Mouse (Mus musculus) induced T-regulatory cell, adult 2 months (primary cell): ENCODE results near the gene Snx29.

ENCODE experiments used
- DNase-seq: peaks from one replicate; pipeline ENCODE4 v3.0.0-alpha.2; 2012; ENCODE audit warnings: low read depth

Gene Snx29

DNA sequence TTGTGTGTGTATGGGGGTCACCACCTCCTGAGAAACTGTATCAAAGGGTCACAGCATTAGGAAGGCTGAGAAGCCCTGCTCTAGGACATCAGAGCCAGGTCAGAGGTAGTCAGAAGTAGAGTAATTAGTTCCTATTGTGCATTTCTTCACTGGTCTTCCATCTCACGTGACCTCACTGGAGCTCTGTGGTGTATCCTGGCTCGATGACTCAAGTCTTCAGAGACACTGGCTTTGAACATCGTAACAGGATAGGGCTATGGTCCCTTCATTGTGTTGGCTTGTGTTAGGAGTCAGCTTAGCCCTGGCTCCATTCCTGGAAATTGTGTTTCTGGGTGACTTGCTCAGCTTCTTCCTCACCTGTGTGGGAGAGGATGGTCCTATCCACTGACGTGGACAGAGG, 126.6 kb downstream of the Snx29 start:
- DNase-seq: no peak

DNA sequence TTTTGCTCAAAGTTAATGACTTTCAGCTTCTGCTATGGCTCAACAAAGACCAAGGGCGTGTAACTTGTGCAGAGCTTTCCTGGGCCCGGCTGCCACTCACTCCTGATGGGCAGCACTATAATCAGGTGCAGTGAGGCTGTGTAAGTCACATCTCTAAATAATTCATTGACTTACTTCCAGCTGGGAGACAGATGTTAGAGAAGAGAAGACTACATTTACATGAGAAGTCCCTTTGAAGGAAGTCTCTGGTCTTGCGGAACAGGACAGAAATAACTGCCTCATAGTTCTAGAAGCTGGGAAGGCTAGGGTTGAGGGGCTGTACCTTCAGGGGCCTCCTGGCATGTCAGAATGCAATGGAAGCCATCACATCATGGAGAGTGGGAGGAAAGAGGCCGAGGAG, 127.9 kb downstream of the Snx29 start:
- no peak for DNase-seq

DNA sequence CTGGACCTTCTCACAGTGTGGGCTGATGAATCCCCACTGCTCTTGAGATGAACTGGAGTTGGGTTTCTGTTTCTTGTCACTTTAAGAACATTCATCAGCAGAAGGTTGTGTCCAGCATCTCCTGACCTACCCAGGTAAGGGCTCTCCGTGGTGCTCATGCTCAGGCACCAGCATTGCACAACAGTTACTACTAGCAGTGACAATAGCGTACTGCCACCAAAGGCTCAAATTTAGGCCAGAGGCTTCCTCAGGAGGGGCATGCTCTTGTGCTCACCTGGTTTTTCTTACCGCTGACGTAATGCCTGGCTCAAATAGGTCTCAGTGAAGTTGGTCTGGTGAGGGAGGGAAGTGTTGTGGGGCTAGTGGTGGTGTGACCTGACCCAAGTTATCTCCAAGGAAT, 132.2 kb downstream of the Snx29 start:
- no peak for DNase-seq

DNA sequence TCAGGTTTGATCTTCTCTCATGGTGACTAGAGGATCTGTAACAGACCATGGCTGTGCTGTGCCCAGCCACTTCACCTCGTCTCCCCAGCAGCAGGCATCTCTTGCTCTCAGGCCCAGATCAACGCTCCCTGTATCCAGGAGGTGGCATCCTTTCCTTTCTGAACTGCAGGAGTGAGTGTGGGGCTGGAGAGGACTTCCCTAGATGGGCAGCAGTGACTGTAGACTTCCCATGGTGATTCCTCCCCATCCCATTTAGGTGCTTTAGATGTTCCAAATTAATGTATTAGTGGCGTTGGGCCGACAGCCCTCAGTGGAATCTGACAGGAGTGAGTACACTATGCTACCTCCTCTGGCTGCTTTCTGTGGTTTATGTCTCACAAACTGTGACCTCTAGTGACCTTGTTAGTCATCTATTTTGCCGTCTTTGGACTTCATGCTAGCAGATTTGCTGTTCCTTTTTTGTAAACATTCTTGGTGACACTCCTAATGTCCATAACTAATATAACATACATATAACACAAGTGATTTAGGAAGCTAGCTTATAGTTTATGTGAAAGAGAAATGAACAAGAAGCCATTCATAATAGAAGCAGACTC, 132.9 kb downstream of the Snx29 start:
- peak; percentile 70 for DNase-seq

DNA sequence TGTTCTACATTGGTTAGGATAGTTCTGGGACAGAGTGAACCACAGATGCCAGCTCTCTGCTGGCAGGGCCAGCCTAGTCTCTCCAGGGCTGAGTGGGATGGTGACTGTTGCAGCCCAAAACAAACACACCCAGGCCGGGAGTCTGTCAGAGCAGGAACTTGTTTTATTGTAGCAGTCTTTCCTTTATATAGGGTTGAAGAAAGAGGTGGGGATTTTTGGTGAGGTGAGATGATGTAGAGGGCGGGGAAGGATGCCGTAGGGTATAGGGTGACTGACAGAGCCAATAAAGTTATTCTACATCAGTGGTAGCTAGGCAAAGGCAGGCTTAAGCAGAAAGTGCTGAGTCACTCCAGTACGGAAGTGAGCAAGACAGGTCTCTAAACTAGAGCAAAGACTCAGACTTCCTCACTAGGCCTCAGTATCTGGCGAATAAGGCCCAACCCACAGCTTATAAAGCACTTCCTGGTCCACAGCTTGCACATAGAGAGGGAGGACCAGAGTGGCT, 133.5 kb downstream of the Snx29 start:
- DNase-seq: peak; percentile 88

DNA sequence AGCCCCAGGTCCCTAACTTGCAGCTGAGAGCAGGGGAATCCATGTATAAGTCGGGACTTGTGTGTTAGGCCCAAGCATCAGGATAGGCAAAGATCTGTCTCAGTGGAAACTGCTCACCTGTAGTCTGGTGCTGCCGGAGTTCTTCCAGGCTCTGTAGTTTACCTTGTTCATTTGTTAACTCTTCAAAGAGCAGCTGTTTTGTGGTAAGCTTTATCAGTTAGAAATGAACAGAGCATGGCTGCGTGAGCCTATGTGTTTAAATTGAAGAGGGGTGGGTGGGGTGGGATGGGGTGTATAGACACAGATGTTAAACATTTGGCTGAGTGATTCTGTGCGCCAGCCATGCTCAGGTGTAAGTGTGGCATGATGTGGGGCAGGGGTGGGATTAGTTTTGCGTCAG, 134.4 kb downstream of the Snx29 start:
- DNase-seq: no peak

DNA sequence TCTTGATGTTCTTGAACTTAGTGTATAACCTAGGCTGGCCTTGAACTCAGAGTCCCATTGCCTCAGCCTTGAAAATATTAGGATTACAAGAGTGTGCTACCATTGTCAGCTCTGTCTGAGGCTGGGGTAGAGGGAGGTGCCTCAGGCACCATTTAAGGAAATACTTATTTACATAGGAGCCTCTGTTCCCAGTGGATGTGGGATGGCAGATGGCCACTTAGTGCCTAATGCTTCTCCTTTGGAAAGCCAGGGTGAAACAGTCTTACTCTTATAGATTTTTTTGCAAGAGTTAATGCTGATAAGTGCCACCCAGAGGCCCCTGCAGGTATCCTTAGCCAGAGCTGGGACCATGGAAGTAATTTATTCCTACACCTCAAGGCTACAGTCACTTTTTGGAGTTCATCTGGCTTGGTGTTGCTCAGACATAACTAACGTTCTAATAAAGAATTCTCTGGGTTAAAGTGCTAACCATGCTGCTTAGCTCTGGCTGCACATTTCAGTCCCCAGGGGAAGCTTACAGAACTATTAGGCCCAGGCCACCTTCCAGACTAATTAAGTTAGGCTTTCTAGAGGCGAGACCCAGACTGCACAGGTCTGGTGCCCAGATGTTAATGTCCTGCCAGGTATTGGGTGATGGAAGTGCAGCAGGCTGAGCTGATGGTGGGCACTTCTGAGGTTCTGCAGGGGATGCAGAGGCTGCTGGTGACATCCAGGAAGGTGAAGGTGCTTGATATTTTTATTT, 135.1 kb downstream of the Snx29 start:
- DNase-seq: no peak

DNA sequence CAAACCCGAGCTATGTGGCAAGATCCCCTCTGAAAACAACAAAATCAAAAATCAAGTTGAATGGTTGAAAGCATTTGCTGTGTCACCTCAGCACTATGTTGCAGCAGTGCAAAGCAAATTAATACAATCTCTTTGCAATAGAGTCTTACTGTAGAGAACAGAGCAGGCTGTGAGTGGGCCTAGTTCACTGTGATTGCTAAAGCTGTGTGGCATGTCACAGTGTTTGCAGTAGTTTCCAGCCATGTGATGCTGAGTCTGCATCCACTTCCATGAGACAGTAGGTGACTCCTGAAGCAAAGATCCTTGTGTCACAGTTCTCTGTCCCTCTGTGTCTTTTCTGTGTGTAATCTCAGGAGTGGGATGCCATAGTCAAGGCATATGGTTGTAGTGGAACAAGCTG, 137.5 kb downstream of the Snx29 start:
- no peak for DNase-seq

DNA sequence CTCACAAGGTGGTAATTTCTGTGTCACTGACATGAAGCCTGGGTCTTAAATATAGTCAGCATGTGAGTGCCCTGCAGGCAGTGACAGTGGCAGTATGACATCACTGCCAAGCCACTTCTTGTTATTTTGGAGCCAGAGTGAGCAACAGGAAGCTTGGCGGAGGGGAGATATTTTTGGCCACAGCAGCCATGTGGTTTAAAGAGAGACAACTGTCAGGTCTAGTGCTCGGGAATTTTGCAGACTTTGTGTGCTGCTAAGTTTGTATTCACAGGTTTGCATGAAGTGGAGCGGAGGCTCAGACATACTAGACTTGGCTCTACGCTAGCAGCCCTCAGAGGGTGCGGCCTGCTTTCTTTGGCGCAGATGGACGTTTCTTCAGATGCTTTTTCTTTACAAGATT, 138.9 kb downstream of the Snx29 start:
- peak; percentile 77 for DNase-seq

DNA sequence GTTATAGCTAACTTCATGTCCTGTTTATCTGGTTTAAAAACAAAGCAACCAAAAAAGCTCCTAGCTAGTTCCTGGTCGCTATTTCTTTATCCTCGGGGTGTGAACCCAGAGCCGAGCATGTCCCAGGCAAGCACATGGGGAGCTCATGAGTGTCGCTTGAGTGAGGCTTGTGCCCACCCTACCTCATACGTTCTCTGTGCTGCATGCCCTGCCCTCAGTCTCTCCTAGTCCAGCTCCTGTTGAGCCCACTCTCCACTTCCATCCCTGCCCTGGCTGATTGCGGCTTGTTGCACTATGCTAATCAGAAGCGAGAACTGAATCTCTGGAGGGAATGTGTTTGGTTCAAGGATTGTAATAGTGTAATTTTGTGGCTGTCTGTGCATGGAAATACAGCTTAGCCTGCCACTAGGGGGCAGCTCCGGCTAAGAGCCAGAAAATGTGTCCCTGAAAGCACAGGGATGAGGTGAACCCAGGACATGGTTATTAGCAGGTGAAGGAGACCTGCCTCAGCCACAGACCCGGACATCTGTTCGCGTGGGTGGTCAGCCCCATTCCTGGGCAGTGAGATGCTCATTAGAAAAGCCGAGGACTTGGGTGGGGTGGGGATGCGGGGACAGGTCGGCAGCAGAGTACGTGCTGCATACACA, 145.9 kb downstream of the Snx29 start:
- DNase-seq: peak; percentile 73

DNA sequence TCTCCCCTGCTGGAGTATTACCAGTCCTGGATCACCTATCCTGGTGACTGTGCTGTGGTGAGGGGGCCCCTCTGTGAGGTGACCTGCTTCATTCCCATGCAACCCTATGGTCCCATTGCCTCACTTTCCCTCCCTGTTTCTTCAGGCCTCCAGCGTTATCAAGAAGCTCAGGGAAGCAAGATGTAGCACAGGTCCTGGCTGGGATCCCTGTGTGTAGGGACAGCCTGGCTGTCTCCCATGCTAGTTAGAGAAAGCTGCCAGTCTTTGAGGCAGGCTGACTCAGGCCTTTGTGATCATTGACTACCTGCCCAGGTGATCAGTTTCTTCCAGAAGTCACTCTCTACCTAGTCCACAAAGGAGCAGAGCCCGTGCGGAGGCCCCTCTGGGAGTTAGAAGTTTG, 146.8 kb downstream of the Snx29 start:
- DNase-seq: no peak

DNA sequence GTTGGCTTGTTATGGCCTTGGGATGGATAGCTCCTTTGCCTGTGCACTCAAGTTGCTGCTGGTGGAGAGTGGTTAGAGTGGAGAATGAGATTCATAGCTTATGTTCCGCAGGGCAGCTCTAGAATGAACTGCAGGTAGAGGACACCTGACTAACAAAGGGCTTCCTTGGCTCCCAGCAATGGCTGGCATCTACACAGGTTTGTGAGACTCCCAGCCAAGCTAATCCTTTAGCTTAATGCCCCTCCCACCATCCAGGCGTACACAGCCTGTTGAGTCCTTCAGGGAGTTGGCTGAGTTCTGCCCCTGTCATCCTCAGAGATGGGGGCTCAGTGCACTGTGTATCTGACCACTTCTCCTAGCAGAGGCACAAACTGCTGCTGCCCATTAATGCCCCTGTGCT, 148.5 kb downstream of the Snx29 start:
- no peak for DNase-seq

DNA sequence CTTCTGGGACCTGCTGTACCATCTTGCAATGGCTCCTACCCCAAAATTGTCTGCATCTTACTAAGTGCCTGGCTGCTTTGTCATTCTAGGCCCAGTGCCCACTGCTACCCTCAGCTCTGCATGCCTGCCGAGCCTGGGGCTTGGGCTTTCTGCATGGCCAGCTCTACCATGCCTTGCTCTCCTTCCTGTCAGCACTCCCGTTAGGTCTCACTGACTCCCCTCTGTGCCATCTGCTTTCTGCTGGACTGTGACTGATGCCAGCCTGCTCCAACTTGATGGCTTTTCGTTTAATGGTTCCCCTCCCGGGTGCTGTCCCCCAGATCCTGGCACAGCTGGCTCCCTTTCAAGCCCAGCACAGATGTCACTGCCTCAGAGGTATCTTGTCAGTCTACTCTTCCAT, 150.1 kb downstream of the Snx29 start:
- no peak for DNase-seq

DNA sequence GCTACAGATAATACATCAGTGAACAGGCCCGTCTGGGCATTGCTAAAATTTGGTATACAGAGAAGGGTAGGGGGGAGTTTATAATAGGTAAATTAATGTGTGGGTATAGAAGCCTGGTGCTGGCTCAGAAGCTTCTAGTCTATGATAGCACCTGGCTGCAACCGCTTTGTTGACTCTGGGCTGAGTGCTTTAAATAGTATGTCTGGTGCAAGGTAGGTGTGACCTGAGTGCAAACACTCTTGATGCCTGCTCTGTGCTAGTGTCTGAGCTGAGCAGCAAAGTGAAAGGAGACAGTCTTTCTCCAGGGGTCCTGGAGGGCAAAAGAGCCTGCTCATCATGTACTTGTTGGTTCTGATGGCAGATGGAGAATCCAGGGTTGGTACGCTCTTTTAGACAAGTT, 150.8 kb downstream of the Snx29 start:
- no peak for DNase-seq

DNA sequence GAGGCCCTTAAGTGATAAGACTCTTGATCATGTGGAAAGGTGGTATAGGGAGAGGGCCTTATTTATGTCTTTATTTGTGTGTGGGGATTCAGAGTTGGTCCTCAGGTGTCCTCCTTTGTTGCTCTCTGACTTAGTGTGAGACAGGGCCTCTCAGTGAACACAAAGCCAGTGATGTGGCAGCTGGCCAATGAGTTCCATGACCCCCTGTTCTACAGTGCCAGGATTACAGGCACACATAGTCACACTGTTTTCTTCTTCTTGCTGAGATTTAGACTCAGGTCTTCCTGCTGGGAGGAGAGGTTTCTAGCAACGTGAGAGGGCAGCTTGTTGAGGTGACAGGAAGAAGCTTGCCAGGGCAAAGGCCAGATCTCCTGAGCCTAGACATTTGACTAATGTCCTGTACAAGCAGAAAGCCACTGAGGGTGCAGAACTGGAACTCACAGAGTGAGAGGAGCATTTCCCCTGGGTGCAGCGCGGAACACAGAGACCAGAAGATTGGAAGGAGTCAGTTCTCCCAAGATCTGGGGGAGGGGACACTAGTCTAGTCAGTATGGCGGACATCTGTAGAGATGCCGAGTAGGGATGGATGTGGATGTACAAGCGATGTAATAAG, 151.3 kb downstream of the Snx29 start:
- no peak for DNase-seq

DNA sequence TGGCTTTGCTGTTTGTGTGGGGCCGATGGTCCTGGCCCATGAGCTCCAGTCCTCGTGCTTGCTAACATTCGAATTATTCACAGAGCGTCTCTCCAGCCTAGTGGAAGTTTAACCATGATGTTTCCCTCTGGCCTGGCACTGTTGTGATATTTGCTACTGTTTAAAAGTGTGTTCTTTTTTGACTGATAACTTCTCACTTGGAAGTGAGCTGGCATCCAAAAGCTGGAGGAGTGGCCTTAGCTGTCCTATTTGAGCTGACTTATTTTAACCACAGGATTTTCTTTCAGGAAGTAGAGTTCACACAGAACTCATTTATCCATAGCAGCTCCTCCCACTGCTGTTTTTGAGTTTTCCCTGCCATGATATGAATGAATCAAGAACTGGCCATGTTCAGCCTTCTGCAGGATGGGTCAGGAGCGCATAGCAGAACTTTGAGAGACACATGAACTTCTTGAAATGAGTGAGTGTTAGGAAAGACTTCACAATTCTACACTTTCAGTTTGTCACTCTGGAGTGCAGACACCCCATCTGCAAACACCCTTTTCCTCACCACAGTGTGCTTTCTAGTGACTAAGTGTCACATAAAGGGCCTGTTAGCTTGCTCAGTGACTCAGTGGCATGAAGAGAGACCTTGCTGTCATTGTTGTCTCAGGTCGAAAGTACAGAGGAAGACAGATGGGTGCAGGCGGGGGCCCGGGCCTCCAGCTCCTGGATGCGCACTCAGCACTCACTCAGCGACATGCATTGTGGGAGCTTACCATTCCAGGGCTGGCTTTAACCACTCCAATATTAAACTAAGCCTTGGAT, 152.6 kb downstream of the Snx29 start:
- DNase-seq: peak; percentile 33

DNA sequence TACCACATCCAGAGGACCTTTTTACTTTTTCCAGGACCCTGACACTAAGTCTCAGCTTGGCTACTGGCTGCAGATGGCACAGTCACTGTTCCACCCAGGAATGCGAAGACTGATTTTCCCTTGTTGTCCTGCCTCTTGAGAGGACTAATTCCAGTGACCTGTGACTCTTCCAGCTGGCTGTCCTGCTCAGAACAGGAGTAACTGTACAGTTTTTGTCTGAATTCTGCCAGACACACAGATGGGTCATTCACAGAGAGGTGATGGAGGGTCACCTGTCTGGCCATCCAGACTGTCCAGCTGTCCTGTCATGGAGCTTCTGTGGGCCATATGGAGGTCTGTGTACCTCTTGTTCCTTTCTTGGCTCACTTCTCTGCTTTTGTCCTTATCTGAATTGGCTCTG, 153.6 kb downstream of the Snx29 start:
- no peak for DNase-seq

DNA sequence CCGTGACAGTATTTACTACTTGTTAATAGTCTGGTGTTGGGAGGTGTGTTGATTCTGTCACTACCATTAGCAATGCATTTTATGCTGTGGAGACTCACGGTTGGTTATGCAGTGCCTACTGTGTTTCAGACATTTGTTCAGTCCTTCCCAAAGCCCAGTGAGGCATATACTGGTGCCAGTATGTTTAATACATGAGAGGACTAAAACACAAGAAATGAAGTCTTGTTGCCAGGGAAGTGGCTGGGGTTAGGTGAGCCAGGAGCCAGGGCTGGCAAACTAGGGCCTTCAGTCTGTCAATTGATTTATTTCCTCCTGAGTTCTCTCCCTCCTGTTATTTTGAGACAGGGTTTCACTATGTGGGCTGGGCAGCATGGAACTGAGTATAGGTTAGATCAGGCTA, 154.3 kb downstream of the Snx29 start:
- no peak for DNase-seq

DNA sequence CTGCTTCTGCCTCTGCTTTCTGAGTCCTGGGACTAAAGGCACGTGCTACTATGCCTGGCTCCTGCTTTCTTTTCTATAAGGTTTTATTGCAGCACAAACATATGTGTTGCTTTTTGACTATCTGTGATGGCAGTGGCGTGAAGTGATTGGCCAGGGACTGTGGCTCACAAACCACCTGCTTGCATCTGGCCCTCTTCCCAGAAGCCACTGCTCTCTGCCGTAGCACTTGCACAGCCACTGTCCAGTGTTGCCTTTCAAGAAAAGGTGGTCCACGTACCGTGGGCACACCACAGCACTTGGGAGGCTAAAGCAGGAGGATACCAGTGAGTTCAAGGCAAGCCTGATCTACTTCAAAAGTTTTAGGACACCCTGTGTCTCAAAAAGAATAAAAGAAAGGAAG, 154.9 kb downstream of the Snx29 start:
- DNase-seq: no peak

DNA sequence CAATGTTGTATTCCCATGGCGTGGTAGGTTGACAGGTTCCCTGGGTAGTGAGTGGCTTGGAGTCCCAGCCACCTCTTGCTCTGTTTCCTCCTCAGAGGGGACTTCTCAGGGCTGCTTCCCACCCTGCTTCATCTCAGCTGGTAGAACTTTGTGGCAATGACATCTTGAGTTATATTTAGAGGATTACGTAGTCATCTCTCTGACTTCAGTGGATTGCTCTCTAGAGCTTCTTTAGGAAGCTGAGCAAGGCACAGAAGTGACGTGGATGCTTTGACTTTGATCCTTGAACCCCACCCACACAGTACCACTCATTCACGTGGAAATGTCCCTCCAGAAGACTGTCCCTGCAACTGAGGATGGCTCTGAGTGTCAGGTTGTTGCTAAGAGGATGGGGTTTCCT, 156.9 kb downstream of the Snx29 start:
- DNase-seq: no peak

DNA sequence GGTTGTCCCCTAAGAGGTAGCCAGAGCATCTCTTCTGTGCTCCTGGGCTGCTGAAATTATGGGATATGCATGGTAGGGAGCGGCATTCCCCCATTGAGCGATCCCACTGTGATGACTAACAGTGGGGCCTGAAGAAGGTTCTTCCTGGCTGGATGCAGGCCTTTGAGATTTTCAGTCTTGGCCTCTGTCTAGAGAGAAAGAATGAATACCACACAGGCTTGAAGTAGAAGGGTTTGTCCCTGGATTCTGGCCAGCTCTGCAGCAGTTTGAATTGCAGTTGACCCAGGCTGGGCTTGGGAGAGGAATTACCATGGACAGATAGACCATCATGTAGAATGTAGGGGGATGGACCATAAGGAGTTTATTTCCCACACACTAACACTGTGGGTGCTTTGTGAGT, 159.5 kb downstream of the Snx29 start:
- DNase-seq: no peak

DNA sequence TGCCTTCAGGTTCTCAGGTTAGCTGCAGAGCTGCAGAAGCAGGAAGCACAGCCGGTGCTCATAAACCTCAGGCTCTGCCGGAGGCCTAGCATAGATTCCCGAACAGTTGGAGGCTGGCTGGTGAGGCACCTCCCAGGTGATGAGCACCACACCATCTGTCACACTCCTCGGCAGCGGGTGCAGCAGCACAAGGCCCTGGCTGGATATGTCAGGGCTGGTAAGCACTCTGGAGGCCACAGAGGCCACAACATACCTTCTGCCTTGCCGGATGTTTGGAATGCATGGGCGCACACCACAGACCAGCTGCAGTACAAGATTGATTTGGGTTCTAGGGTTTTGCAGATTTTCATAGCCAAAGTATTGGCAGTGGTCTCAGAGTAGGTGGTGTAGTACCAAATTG, 172.2 kb downstream of the Snx29 start:
- no peak for DNase-seq
